7 mouse cellular contexts compared by ENCODE assay signal in the genomic region with DNA sequence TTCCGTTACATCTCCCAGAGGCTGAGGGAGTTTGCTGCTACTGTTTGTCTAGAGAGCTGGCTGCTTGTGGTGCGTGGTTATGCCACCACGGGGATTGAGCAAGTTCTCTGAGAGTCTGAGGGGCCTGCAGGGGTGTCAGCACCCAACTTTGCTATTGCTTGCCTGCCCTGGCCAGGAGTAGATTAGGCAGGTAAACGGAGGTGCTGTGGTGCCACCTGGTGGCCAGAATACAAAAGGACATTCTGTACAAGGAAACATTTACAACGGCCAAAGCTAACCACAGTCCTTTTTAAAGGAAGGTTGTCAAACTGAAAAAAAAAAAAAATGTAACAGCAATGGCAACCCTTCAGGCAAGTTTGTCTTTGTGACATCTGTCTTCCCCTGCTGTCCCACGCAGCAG.
DNase-seq lines count a peak whose midpoint lies in the region; ATAC-seq and TF ChIP-seq lines count a peak whose summit lies in the region.

No protein-coding gene starts in this region.

- H3K4me1 ChIP-seq in intestine, embryonic 15.5 days (replicated peaks), result no peaks in the 10 kb centered on the region
- no peaks in the 10 kb centered on the region for H3K4me1 ChIP-seq in midbrain, embryonic 11.5 days (ENCODE audit: control insufficient read depth, insufficient read depth, low read length)
- H3K4me1 ChIP-seq in small intestine, adult 2 months (ENCODE audit: control insufficient read depth, insufficient read depth, insufficient read length, low read length), result no peaks in the 10 kb centered on the region

- no peak overlapping the region for H3K27ac ChIP-seq in intestine, embryonic 15.5 days
- H3K27ac ChIP-seq in midbrain, embryonic 11.5 days (ENCODE audit: low read depth, low read length), result no peak overlapping the region
- no peak overlapping the region for H3K27ac ChIP-seq in small intestine, adult 2 months (ENCODE audit: insufficient read depth, low read depth, low read length)

- WGBS in intestine, embryonic 15.5 days, result 6% methylated on average over 6 of the region's 6 CpGs
- 11% methylated on average over 6 of the region's 6 CpGs for WGBS in midbrain, embryonic 11.5 days
- WGBS in small intestine, adult 2 months, result 11% methylated on average over 6 of the region's 6 CpGs

- ATAC-seq in intestine, embryonic 15.5 days, result peak; percentile 67; the same call in 1 of the 2 replicates
- ATAC-seq in midbrain, embryonic 11.5 days (ENCODE audit: low FRiP score), result 0 out of 2 replicates have a peak, but pooled peaks have one; percentile 44

- H3K9ac ChIP-seq in intestine, embryonic 15.5 days, result no peak overlapping the region
- no peak overlapping the region for H3K9ac ChIP-seq in midbrain, embryonic 11.5 days (ENCODE audit: low read length)

- no peaks in the 10 kb centered on the region for H3K27me3 ChIP-seq in intestine, embryonic 15.5 days (replicated peaks)
- H3K27me3 ChIP-seq in midbrain, embryonic 11.5 days (ENCODE audit: control insufficient read depth, insufficient read depth, low read length), result no peaks in the 10 kb centered on the region
- H3K27me3 ChIP-seq in small intestine, adult 2 months (ENCODE audit: control insufficient read depth, insufficient read depth, low read length), result no peaks in the 10 kb centered on the region

- H3K4me3 ChIP-seq in intestine, embryonic 15.5 days (replicated peaks), result no peak overlapping the region
- no peak overlapping the region for H3K4me3 ChIP-seq in midbrain, embryonic 11.5 days (ENCODE audit: low read depth, low read length)
- H3K4me3 ChIP-seq in small intestine, adult 2 months (ENCODE audit: low read depth, low read length), result no peak overlapping the region

- peak; percentile 82 to 83 for DNase-seq in adrenal gland, adult 18-20 months (ENCODE audit: low spot score in 2 of 2)
- peak; percentile 88 for DNase-seq in embryo, embryonic 10 days (ENCODE audit: low spot score)
- DNase-seq in gastrocnemius, postnatal 25 days, result peak; percentile 46
- peak; percentile 86 to 90 for DNase-seq in left cerebral cortex, postnatal 25 days (ENCODE audit: low spot score in 2 of 2)
- DNase-seq in midbrain, embryonic 11.5 days (ENCODE audit: low spot score, missing footprints), result peak; percentile 95

- no peak overlapping the region for H3K4me2 ChIP-seq in intestine, embryonic 15.5 days (replicated peaks)
- no peak overlapping the region for H3K4me2 ChIP-seq in midbrain, embryonic 11.5 days

- no peaks in the 10 kb centered on the region for H3K9me3 ChIP-seq in intestine, embryonic 15.5 days
- H3K9me3 ChIP-seq in midbrain, embryonic 11.5 days (ENCODE audit: control insufficient read depth, low read length), result no peaks in the 10 kb centered on the region

- no peaks in the 10 kb centered on the region for H3K36me3 ChIP-seq in intestine, embryonic 15.5 days
- no peaks in the 10 kb centered on the region for H3K36me3 ChIP-seq in midbrain, embryonic 11.5 days (ENCODE audit: control insufficient read depth, insufficient read depth, low read length)
- H3K36me3 ChIP-seq in small intestine, adult 2 months (ENCODE audit: control insufficient read depth, insufficient read depth, low read length), result no peaks in the 10 kb centered on the region

- no peak for TF ChIP-seq POLR2A in small intestine, adult 2 months (IDR thresholded peaks at IDR 0.05; ENCODE audit: low read depth, low read length)

- peak; percentile 85; the same call in 1 of the 2 replicates for TF ChIP-seq CTCF in small intestine, adult 2 months (IDR thresholded peaks at IDR 0.05; ENCODE audit: extremely low read depth, insufficient read length, insufficient replicate concordance, low read depth, low read length)

- intact Hi-C loops in left cerebral cortex, postnatal 25 days (cut with DNase I), result loop anchor here (1.0 to 5.0 kb wide), 3 partner anchors 109 to 277 kb away; no protein-coding TSS in a partner anchor
